Mouse (Mus musculus) right cerebral cortex, postnatal 36 days (tissue): ENCODE results near the gene Tbx6.

Experiments used
- DNase-seq, 2 experiments: peaks; one replicate each; pipeline ENCODE4 v3.0.0; 2022; ENCODE audit warnings: low spot score in 2 of 2, mixed read lengths in 1 of 2

The Tbx6 gene

GRCm38 (mm10) chr7:126793456-126794270, 12.4 kb downstream of the Tbx6 start:
- no peak for DNase-seq

- no peak for DNase-seq
Measured at GRCm38 (mm10) chr7:126794271-126794605, 13.0 kb downstream of the Tbx6 start.

- no peak for DNase-seq
Measured at GRCm38 (mm10) chr7:126795387-126796317, 14.4 kb downstream of the Tbx6 start.

DNA sequence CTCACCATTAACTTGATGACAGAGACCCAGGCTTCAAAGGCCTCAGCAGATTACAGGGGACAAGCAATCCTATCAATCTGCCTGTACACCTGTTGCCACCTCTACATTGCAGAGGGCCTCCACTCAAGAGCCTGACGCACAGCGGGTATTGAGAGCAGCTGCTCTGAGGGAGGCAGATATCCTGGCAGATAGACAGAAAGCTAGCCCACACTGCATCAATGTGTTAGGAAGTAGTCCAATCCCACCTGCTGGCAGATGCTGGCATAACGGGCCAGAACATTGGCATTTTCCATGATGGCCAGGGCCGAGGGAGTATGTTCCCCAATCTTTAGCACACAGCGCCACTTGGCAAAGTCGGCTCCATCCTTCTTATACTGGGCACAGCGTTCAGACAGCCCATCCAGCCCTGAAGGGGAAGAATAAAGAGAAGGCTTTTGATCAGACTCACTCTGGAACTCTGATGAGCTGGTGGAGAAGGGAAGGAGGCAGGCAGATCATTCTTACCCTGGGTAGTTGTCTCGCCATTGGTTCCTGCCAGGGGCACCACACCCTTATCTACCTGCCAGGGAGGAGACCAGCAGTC, 15.2 kb downstream of the Tbx6 start:
- peak; percentile 40 to 51 for DNase-seq

- DNase-seq = no peak
Measured at GRCm38 (mm10) chr7:126797411-126798126, 16.3 kb downstream of the Tbx6 start, which contains the start of gene Fam57b. Fam57b (plus strand) TSS chr7:126797668.

- no peak for DNase-seq
Measured at GRCm38 (mm10) chr7:126798127-126799049, 17.1 kb downstream of the Tbx6 start.

DNA sequence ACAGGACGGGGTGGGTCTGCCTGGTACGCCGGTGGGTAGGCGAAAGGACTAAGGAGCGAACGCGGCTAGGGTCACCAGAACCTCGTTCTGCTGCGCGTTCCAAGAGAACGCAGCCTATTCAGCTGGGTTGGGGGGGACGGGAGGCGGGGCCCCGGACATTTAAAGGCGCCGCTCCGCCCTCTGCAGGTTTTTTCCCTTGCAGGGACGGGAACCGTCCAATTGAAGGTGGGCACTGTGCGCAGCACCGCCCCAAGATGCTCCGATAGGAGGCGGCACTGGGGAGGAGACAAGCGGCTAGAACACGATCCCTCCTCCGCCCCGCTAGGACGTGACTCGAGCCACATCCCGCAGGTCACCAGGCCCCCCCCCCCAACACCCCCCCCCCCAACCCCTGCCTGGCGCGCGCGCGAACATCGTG, 17.8 kb downstream of the Tbx6 start:
- peak; percentile 97 to 98 for DNase-seq

DNA sequence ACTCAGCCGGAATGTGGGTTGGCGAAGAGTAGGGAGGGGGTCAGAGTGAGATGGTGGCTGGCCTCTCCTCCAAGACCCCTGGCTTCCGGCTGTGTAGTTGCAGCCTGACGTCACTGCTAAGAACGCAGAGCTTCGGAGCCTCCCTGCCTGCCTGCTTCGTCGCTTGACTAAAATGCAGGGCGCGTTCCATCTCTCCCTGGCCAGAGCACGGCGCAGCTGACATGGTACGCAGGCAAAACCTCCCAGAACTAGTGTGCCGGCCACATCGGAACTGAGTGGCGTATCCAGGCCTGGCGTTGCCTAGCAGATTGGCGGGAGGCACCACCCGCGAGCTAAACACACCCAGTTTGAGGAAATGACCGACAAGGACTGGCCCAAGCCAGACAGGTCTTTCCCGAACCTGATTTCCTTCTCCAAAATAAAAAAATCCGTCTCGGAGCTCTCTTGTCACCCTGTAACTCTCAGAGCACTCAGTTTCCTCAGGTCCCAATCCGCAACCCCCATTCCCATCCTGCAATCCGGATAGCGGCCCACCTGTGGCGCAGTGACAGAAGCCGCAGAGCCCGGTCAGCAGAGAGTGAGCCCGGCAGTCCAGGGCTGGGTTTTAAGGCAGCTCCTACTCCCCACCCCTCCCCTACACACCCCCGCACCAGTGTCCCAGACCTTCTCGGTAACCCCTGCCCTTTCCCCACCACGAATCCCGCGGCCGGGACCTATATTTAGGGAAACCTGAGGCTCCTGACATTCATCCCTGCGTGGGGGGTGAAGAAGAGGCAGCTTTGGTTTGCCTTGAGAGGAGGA, 18.4 kb downstream of the Tbx6 start:
- no peak for DNase-seq

DNA sequence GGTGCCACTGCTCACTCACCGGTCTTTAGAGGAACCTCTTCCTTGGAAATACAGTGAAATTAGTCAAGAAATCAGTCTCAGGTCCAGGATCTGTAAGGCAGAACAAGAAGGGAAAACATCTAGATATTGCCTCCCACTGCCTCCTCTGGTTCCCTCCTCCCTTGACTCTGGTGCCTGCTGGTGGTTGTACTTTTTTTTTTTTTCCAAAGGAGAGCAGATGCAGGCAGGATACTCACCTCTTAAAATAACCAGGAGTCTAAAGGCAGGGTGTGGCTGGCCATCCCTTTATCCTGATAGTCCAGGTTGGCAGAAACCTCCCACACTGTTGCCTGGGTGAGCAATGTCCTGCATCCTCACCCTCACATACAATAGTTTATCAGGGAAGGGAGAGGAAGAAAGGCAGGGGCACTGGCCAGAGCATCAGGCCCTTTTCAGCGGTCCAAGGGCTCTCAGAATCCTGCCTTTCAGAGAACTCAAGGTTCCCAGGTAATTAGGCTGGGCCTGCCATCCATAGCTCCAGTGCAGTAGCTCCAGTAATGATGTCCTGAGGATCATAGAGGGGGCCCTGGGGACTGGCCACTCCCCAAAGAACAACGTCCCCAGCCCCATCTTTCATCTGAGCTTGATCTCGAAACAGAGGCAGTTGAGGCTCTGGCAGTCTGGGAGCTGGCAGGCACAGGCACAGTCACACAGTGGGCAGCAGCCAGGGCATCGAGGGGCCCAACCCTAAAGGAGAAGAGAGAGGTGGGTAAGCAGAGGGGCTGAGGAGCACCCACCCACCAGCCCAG, 19.2 kb downstream of the Tbx6 start:
- no peak for DNase-seq

GRCm38 (mm10) chr7:126801057-126801422, 19.8 kb downstream of the Tbx6 start:
- no peak for DNase-seq

DNA sequence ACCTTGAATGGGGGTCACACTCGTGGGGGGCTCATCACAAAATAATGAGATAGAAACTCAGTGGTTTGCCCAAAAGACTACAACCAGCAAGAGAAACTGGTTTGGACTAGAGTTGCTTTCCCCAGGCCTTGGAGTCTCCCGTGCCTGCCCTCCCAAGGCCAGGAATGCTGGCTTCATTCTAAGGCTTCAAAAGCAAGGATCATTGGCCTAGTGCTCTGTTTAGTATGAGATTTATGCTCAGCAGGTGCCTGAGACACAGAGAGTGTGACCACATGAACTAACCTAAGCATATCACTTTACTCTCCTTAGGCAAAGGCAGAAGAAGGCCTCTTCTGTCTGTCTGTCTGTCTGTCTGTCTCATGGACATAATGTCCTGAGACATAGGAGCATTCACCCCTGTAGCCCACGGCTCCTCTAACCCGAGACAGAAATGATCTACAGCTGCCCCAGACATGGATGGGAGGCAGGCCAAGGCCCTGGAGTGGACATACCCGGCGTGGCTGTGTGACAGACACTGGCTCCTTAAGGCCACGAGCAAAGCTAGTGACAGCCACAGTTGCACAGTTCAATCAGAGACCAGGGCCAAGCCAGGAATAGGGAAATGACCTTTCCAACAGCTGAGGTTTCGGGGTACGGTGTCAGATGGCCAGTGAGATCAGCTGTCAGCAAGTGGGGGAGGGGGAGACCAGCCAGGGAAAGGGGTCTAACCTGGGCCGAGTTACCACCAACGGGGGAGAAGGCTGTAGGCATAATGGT, 21.0 kb downstream of the Tbx6 start:
- DNase-seq = no peak

- DNase-seq = no peak
Measured at GRCm38 (mm10) chr7:126803181-126803580, 21.9 kb downstream of the Tbx6 start.

DNA sequence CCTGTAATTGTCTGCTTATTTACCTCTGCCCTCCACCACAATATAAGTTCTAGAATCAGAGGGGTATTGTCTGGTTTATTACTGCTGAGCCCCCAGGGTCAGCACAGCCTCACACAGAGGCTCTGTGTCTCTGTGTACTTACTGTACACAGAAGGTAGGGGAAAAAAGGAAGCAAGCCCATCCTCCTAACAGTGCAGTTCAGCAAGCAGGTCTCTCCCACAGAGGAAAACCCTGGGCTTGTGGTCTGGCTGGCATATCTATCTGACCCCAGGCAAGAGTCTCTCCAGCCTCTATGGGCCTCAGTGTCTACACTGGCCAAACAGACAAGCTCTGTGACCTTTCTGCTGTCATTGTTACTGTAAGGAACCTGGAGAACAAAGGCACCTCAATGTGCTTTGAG, 22.5 kb downstream of the Tbx6 start:
- DNase-seq = no peak

GRCm38 (mm10) chr7:126806956-126807355, 25.7 kb downstream of the Tbx6 start:
- no peak for DNase-seq

DNA sequence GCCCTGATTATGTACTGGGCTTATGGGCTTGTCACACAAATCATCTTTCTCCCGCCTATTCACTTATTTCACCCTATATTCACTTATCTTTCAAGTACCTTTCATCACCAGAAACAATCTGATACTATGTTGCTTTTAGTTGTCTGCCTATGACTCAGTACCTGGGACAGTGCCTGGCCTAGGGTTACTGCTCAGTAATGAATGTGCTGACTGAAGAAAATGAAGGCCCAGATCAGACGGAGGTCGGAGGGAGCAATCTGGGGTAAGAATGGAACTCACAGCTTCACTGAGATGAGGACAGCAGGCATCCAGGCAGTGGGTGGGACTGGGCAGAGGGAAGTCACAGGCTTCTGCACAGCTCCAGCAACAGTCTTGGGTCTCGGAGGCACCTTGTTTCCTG, 26.1 kb downstream of the Tbx6 start:
- DNase-seq = no peak

- DNase-seq = peak; percentile 89 to 90
Measured at GRCm38 (mm10) chr7:126808703-126809455, 27.6 kb downstream of the Tbx6 start.

DNA sequence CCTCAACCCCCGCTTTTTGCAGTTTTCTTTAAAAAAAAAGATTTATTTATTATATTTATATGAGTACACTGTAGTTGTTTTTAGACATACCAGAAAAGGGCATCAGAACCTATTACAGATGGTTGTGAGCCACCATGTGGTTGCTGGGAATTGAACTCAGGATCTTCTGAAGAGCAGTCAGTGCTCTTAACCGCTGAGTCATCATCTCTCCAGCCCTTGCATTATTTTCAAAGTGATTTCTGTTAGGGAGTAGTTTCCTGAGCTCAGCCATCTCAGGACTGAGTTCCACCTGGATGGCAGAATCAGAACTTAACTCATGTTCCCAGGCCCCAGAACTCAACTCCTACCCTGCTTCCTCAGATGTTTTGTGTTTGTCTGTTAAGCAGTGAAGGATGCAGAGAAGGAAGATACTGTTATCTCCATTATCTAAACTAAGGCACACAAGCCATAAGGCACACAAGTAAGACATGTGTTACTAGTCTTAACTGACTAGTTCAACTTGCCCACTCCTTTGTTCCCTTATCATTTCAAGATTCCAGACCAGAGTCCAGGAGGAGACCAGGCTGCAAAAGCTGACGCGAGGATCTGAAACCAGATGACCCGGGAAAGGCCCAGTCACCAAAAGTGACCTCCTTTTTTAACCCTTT, 28.6 kb downstream of the Tbx6 start:
- DNase-seq = no peak
